Mouse (Mus musculus): ENCODE results near the gene B4galt4.

DNA sequence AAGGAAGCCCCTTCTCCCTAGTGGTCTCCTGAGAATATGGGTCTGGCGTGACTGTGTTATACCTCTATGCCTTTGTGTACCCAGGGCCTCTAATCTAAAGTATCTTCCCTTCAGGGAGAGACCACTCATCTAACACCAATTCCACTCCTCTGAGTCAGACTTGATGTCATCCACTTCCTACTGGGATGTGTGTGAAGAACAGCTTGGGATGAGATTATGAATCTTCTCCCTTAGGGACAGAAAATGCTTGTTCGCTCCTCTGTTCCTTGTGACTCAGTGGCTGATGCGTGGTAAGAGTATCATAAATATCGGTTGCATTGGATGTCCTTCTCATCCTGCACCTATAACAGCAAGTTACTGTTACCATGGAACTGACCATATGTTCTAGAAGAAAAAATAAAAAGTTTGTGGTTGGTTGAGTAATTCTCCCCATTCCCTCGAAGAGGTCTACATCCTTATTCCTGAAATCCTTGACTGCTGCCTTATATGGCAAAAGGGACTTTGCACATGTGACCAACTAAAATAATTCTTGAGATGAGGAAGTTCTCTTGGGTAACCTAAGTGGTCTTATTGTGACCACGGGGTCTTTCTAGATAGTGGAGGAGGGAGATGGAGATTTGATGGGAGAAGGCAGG is 47.0 kb upstream of the B4galt4 start:
- no peak for TF ChIP-seq POLR2A (IDR thresholded peaks at IDR 0.05; ENCODE audit: control insufficient read depth, extremely low read depth, insufficient read depth, low read length, poor library complexity)
- TF ChIP-seq CTCF (IDR thresholded peaks at IDR 0.05; ENCODE audit: borderline replicate concordance, control insufficient read depth, extremely low read depth, insufficient read depth, low read length, poor library complexity) = no peak

Measured in thymus, adult 2 months (tissue).